Mouse (Mus musculus) liver, adult (tissue): ENCODE results near the gene R3hdm1.

Experiments used
- GATA4 ChIP-seq: IDR thresholded peaks from 2 replicates; pipeline ENCODE4 v1.6.1; 2014; ENCODE audit warnings: mild to moderate bottlenecking, low read length; ENCODE audit not compliant: insufficient replicate concordance

Gene R3hdm1

DNA sequence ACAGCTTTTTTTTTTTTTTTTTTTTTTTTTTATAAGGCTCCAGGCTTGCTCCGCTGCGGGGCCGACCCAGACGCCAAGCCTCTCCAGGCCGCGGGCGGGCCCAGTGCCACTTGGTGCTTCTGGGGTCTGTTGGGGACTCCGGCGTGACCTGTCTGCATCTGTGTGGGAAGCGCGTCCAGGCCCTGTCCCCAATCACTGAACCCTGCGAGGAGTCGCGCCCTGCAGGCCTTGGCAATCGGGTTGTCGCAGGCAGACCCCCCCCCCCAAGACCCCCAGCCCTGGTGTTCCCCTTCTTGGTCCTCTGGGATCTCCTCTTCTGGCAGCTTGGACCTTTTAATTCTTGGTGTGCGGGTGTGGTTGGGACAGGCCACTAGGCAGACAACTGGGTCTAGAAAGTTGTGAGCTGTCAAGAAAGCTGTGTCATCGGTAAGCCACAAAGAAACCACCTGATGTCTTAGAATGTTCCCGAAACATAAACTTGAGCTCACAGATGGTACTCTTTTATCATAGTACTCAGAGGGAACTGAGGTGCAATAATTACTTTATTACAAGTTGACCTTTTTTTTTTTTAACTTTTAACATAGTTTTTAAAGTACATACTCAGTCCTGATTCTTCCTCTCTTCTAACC lies 141.7 kb downstream of the R3hdm1 start:
- TF ChIP-seq GATA4 = no peak

DNA sequence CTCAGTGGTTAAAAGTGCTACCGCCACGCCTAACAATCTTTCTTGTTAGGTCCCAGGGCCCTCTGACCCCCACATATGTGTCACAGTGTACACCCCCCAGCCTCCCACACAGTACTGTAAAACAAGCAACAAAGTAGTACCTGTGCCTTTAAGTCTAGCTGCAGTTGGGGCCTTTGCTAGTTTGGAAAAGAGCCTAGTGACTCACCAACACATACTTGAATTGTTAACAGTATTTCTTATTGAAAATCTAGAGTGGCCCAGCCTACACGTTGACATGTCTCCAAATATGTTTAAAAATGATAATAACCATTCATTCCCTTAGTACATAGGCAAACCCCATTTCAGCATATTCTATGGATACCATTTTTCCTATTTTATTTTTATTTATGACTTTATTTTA lies 167.6 kb downstream of the R3hdm1 start:
- TF ChIP-seq GATA4 = no peak

DNA sequence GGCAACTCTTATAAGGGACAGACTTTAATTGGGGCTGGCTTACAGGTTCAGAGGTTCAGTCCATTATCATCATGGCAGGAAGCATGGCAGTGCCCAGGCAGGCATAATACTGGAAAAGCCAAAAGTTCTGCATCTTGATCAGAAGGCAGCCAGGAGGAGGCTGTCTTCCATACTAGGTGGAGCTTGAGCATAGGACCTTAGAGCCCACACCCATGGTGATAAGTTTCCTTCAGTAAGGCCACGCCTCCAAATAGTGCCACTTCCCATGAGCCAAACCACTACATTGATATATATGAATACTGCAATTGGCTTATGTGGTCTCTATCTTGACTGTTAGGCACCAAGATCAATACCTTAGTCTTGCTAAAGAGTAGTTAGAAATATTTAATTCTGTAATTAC lies 172.8 kb downstream of the R3hdm1 start:
- no peak for TF ChIP-seq GATA4

DNA sequence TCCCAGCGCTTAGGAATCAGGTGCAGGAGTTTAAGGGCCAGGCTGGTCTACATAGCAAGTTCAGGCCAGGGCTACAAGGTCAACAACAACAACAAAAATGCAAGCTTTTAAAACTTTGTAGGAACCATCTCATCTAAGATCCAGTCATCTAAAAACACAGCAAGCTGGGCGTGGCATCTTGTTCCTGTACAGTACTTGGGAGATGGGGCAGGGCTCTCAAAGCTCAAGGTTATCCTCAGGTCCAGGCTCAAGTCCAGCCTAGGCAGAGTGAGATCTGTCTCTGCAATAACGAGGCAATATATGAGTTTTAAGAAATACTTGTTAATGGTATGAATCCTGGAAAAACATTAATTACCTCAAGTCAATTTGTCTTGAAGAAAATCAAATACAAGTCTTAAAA lies 175.5 kb downstream of the R3hdm1 start:
- TF ChIP-seq GATA4 = no peak

DNA sequence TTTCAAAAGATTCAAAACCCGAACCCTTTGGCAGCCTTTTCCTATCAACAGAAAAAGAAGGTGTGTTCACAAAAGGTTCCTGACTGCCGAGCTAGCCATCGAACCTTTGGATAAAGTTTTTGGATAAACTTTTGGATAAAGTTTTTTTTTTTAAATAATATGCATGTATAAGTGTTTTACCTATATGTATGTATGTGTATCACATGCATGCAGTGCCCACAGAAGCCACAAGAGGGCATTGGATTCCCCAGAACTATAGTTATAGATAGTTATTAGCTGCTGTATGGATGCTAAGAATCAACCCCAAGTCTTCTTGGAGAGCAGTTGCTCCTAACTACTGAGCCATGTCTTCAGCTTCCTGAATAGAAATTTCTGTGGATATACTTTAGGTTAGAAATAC lies 178.7 kb downstream of the R3hdm1 start:
- TF ChIP-seq GATA4 = no peak

DNA sequence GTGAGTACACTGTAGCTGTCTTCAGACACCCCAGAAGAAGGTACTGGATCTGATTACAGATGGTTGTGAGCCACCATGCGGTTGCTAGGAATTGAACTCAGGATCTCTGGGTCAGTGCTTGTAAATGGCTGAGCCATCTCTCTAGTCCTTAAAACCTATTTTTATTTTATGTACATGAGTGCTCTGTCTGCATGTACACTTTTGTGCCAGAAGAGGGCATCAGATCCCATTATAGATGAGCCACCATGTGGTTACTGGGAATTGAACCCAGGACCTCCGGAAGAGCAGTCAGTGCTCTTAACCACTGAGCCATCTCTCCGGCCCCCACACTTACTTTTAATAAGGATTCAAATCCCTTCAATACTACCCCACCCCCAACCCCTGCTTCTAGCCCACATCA lies 179.8 kb downstream of the R3hdm1 start:
- TF ChIP-seq GATA4 = no peak

DNA sequence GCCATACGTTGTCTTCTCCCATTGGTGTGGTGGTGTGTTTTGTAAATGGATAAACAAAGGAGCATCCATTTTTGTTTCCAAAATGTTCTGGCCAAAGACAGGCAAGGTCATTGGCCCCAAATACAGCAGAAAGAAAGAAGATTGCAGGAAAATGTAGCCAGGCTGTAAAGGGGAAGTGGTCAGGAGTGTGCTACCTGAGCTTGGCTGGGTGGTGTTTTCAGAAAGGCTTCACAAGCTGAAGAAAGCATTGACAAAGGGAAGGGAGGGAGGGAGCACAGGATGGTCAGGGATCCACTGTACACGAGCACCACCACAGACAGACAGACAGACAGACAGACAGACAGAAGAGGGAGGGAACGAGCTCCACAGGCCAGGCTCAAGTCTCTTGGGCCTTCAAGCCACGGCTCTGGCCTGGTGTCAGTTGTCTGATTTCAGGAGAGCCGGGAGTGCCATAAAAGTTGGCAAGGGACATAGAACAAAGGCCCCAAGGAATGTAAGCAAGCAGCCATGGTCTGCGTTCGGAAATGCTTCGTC lies 181.1 kb downstream of the R3hdm1 start:
- TF ChIP-seq GATA4 = no peak

DNA sequence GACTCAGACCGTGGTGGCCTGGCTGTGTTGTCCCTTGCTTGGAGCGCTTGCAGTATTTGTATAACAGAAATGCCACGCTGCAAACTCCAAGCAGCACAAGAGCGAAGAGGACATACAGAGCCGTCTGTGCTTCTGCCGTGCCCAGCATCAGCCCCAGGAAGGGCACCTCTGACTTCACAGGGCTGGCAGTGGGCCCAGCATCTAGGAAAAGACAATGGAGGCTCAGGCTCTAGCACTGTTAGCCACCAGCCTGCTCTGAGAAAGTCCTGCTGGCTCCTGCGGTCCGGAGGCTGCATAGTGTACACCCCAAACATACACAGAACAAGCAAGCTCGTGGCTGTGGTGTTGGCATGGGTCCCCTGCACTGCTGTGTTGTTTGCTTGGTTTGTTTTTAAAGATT lies 182.0 kb downstream of the R3hdm1 start:
- no peak for TF ChIP-seq GATA4
